Mouse (Mus musculus) hindbrain, embryonic 16.5 days (tissue): ENCODE results near the gene Sytl3. TPM values are rescaled to one million over a fixed set of nuclear protein-coding genes. Genes with fewer than 3 reads are reported as not detected.
"Not testable (repeated sequence)": the region's sequence is repeated elsewhere in the genome, so short reads cannot be mapped to it uniquely, and the experiment has no call there.

Experiments used
- ATAC-seq: fragments of 200-750 bp; cut with Nextera tagmentation; 2 replicates; pipeline ENCODE4 v1.8.0; 2017; ENCODE audit warnings: moderate TSS enrichment, moderate library complexity
- H3K27ac ChIP-seq: fragments of 300-500 bp; sonication (generic); 2 replicates; pipeline ENCODE4 v1.5.1; 2014; ENCODE audit warnings: low read depth, mild to moderate bottlenecking, control low read depth, low read length, moderate library complexity
- H3K27me3 ChIP-seq: fragments of 300-500 bp; sonication (generic); replicated peaks from 2 replicates; pipeline ENCODE4 v1.6.1; 2014; ENCODE audit warnings: low read length; ENCODE audit not compliant: control insufficient read depth, insufficient read depth
- H3K36me3 ChIP-seq: fragments of 300-500 bp; sonication (generic); 2 replicates; pipeline ENCODE4 v1.6.1; 2014; ENCODE audit warnings: mild to moderate bottlenecking, low read length, moderate library complexity, mixed read lengths; ENCODE audit not compliant: control insufficient read depth, insufficient read depth
- H3K4me1 ChIP-seq: fragments of 300-500 bp; sonication (generic); 2 replicates; pipeline ENCODE4 v1.6.1; 2014; ENCODE audit warnings: low read depth, low read length; ENCODE audit not compliant: control insufficient read depth, insufficient read depth
- H3K4me2 ChIP-seq: fragments of 300-500 bp; sonication (generic); 2 replicates; pipeline ENCODE4 v1.6.1; 2014; ENCODE audit warnings: mild to moderate bottlenecking, low read length, control low read depth, moderate library complexity
- H3K4me3 ChIP-seq: fragments of 300-500 bp; sonication (generic); 2 replicates; pipeline ENCODE4 v1.5.1; 2014; ENCODE audit warnings: mild to moderate bottlenecking, low read length, control low read depth, moderate library complexity
- H3K9ac ChIP-seq: fragments of 300-500 bp; sonication (generic); 2 replicates; pipeline ENCODE4 v1.6.1; 2014; ENCODE audit warnings: low read depth, mild to moderate bottlenecking, control low read depth, low read length, moderate library complexity
- H3K9me3 ChIP-seq: fragments of 300-500 bp; sonication (generic); 2 replicates; pipeline ENCODE4 v1.6.1; 2014; ENCODE audit warnings: mild to moderate bottlenecking, low read length, moderate library complexity; ENCODE audit not compliant: control insufficient read depth
- WGBS: fragments of 180-500 bp; shearing (Covaris S2); extraction: QIAGEN DNeasy Blood & Tissue Kit; methylation state at CpG from one replicate; pipeline ENCODE4 v1.1.7; 2014; 5-methylcytosine and 5-hydroxymethylcytosine counted together
- polyA plus RNA-seq: library from polyadenylated mRNA; unstranded; fragments of >200 nt; fragmentation: Nextera tagmentation; extraction: Ambion mirVana; gene quantifications from 2 replicates; pipeline ENCODE4 v1.2.1, GENCODE M21; 2015

Sytl3 gene
- polyA plus RNA-seq, 1 experiment from 2014 or later: 1.5 TPM

DNA sequence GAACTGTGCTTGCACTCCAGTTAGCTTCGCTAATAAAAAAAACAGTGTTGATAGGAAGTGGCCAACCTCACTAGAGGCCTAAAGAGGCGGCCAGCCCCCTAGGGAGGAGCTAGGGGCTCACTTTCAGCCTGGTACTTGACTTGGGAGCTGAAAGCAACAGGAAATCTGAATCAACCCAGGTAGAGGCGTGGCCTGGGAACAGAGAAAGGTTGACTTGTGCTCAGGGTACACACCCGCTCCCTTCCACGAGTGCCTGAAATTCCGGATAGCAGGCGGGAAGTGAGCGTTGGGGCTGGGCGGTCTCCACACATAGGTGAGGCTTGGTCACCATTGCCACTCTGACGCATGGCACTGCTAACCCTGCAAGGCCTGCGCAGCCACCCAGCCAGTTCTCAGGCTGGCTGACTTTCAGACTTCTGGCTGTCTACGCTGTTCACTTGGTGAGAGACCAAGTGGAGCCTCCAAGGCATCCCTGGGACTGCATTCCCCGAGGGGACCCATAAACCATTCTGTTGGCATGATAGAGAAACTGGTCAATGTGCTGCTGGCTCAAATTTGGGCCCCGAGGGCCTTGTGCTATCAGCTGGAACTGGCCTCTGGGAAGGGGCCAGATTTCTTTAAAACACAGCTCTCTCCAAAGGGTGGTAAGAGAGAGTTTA is 18.0 kb upstream of the Sytl3 start:
- not testable (repeated sequence) for H3K4me3 ChIP-seq

GRCm38 (mm10) chr17:6644210-6644609 is 14.7 kb upstream of the Sytl3 start:
- not testable (repeated sequence) for H3K9ac ChIP-seq, ATAC-seq
- 88% methylated on average over 6 of the region's 9 CpGs for WGBS

More for the DNA sequence above, 18.0 kb upstream of the Sytl3 start:
- not testable (repeated sequence) for H3K9ac ChIP-seq, H3K27me3 ChIP-seq, H3K4me1 ChIP-seq, H3K36me3 ChIP-seq, H3K9me3 ChIP-seq, H3K4me2 ChIP-seq, ATAC-seq, H3K27ac ChIP-seq
- 83% methylated on average over 14 of the region's 14 CpGs for WGBS

GRCm38 (mm10) chr17:6644673-6645072 is 14.2 kb upstream of the Sytl3 start:
- H3K4me3 ChIP-seq, H3K4me1 ChIP-seq, H3K4me2 ChIP-seq, H3K9me3 ChIP-seq, ATAC-seq, H3K36me3 ChIP-seq, H3K27me3 ChIP-seq, H3K9ac ChIP-seq, H3K27ac ChIP-seq: not testable (repeated sequence)
- 89% methylated on average over 4 of the region's 4 CpGs for WGBS

More at GRCm38 (mm10) chr17:6644210-6644609, 14.7 kb upstream of the Sytl3 start:
- H3K4me1 ChIP-seq, H3K36me3 ChIP-seq, H3K4me3 ChIP-seq, H3K27ac ChIP-seq, H3K27me3 ChIP-seq, H3K4me2 ChIP-seq, H3K9me3 ChIP-seq: not testable (repeated sequence)

- H3K36me3 ChIP-seq, H3K4me1 ChIP-seq, H3K27me3 ChIP-seq, H3K4me2 ChIP-seq, H3K27ac ChIP-seq, H3K9me3 ChIP-seq, ATAC-seq, H3K4me3 ChIP-seq, H3K9ac ChIP-seq: not testable (repeated sequence)
- WGBS: 56% methylated on average over 1 of the region's 4 CpGs
Measured at GRCm38 (mm10) chr17:6645668-6646067, 13.2 kb upstream of the Sytl3 start.

- H3K36me3 ChIP-seq, ATAC-seq, H3K9ac ChIP-seq: not testable (repeated sequence)
Measured at GRCm38 (mm10) chr17:6646841-6647240, 12.1 kb upstream of the Sytl3 start.

DNA sequence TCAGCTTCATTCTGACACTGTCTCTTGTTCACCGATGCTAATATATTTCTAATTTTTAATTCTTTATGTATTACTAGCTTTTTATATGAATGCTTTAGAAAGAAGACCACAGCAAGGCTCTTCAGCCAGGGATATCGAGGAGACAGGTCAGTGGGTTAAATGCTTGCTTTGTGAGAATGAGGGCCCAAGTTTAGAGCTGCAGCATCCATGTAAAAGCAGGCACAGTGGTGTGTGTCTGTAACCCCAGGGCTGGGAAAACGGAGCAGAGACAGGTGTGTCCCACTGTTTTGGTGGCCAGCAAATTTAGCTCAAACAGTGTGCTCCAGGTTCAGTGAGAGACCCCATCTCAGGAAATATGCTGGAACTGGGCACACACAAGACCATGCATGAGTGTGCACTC is 11.4 kb upstream of the Sytl3 start:
- H3K4me1 ChIP-seq, H3K36me3 ChIP-seq, ATAC-seq, H3K27ac ChIP-seq, H3K9me3 ChIP-seq, H3K4me2 ChIP-seq, H3K27me3 ChIP-seq, H3K4me3 ChIP-seq, H3K9ac ChIP-seq: not testable (repeated sequence)
- 94% methylated on average over 3 of the region's 3 CpGs for WGBS

More at GRCm38 (mm10) chr17:6646841-6647240, 12.1 kb upstream of the Sytl3 start:
- not testable (repeated sequence) for H3K4me2 ChIP-seq, H3K4me1 ChIP-seq, H3K27ac ChIP-seq, H3K9me3 ChIP-seq, H3K27me3 ChIP-seq, H3K4me3 ChIP-seq
- WGBS: 94% methylated on average over 8 of the region's 8 CpGs

DNA sequence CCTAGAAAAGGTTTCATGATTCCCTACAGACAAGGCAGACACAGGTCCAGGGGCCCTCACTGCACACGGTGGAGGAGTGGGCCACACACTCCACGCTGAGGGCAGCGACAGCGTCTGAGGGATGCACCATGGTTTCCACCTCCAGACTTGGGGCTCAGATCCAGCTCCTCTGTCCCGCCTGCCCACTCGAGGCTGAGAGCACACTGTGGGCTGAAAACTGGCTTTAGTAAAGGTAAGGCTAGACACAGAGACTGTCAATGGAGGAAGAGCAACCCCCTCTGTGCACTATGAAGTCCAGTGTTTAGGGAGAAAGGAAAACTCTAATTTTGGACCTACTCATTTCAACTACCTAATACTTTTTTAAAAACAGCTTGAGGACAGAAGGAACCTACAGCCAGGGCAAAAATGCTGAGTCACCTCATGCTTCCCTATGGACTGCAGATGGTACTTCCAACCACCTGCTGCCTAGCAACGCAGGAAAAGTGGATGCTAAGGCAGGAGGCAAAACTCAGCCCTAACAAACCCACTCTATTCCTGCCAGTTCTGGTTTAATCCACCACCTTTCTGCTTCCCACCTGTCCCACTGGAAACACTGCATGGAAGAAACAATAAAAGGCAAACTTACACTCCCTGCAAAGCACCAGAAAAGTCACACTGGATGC is 7.9 kb upstream of the Sytl3 start:
- H3K9ac ChIP-seq, H3K27me3 ChIP-seq, H3K27ac ChIP-seq, H3K36me3 ChIP-seq, H3K4me2 ChIP-seq, H3K4me1 ChIP-seq, H3K4me3 ChIP-seq, H3K9me3 ChIP-seq, ATAC-seq: not testable (repeated sequence)
- 83% methylated on average over 6 of the region's 7 CpGs for WGBS

DNA sequence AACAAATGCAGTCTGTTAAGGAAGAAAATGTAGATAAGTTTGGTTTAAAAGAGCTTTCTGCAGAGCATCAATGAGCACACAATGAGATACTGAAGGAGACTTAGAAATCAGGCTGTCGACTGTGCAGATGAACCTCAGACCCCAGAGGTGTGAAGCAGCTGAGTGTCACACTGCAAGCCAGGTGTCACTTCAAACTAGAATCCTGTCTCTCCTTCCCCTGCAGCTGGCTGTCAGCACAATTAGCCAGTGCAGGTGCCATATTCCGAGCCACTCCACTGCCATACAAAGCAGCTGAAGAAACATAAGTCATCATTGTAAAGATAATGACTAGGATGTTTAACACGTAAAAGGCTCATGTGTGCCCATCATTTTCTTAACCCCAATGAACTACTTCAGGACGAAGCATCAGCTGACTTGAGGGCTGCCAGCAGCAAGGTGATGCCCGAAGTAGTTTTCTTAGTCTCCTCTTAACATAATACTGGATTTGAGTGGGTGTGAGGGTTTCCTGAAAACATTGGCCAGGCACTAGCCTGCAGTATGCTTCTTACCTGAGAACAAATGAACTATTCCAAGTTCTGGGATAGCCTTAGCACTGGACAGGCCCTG is 5.4 kb upstream of the Sytl3 start:
- not testable (repeated sequence) for H3K9ac ChIP-seq, H3K4me3 ChIP-seq, ATAC-seq, H3K27ac ChIP-seq, H3K4me1 ChIP-seq, H3K9me3 ChIP-seq, H3K36me3 ChIP-seq, H3K4me2 ChIP-seq, H3K27me3 ChIP-seq
- WGBS: 76% methylated on average over 4 of the region's 5 CpGs

DNA sequence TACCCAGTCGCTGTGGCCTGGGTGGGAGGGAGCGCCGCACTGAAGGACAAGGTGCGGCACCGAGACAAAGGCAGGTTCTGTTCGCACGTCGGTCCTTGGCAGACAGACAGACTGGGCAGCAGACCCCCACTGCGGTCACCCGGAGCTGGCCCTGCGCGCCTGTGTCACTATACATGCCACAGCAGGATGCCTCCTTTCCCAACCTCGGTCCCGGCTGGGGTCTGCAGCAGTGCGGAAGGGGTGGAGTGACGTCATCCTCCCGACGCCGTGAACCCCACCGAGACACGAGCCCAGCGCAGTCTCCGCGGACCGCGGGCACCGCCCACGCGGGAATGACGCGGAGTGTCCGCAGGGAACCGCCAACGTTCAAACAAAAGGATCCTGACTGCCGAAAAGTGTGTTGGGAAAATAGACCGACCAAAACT is 3.8 kb upstream of the Sytl3 start:
- peak; percentile 91 for ATAC-seq
- not testable (repeated sequence) for H3K36me3 ChIP-seq, H3K9me3 ChIP-seq, H3K4me1 ChIP-seq, H3K27me3 ChIP-seq
- H3K9ac ChIP-seq: peak overlapping the region; percentile 70
- peak overlapping the region; percentile 47 for H3K4me2 ChIP-seq
- WGBS: 1% methylated on average over 33 of the region's 36 CpGs
- H3K27ac ChIP-seq: peak overlapping the region; percentile 84
- peak overlapping the region; percentile 46 for H3K4me3 ChIP-seq
